Mouse (Mus musculus): ENCODE results near the gene Pde3a. TPM values are rescaled to one million over a fixed set of nuclear protein-coding genes. Genes with fewer than 3 reads are reported as not detected.

Gene Pde3a
- polyA plus RNA-seq, 1 experiment = 0.25 TPM

- no peaks in the 10 kb centered on the region for H3K27me3 ChIP-seq (ENCODE audit: control insufficient read depth, insufficient read depth, low read length)
- no peak overlapping the region for H3K4me3 ChIP-seq (ENCODE audit: control insufficient read depth, low read depth, low read length)
- no peaks in the 10 kb centered on the region for H3K4me1 ChIP-seq (ENCODE audit: control insufficient read depth, insufficient read depth, low read length)
- no peaks in the 10 kb centered on the region for H3K36me3 ChIP-seq (ENCODE audit: control insufficient read depth, insufficient read depth, low read length)
- TF ChIP-seq POLR2A (IDR thresholded peaks at IDR 0.05; ENCODE audit: control insufficient read depth, low read depth, low read length) (no peak), CTCF (IDR thresholded peaks at IDR 0.05; ENCODE audit: control insufficient read depth, insufficient read depth, insufficient replicate concordance, low read depth, low read length) (no peak)
- H3K27ac ChIP-seq (ENCODE audit: control insufficient read depth, insufficient read depth, low read depth, low read length) = no peak overlapping the region
These were observed 79.0 kb downstream of the Pde3a start for GRCm38 (mm10) chr6:141328071-141328470.

DNA sequence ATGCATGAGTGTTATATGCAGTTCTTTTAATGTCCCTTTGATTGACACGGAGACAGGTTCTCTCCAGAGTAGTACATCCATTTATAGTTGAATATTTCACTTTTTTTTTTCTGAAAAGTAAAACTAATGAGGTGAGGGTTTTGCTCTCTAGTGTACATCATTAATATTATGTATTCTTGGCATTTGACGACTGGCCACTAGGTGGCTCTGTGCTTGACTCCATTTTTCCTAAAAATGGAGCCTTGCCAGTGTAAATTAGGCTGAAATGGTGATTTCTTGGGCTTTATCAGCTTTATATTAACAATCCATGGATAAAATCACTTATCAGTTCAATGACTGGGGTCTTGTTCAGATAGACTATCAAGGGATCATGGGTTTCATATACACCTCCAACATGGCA, 82.4 kb downstream of the Pde3a start:
- Histone ChIP-seq H3K36me3 (ENCODE audit: control insufficient read depth, insufficient read depth, low read length) (no peaks in the 10 kb centered on the region), H3K4me3 (ENCODE audit: control insufficient read depth, low read depth, low read length) (no peak overlapping the region), H3K27me3 (ENCODE audit: control insufficient read depth, insufficient read depth, low read length) (no peaks in the 10 kb centered on the region), H3K4me1 (ENCODE audit: control insufficient read depth, insufficient read depth, low read length) (no peaks in the 10 kb centered on the region), H3K27ac (ENCODE audit: control insufficient read depth, insufficient read depth, low read depth, low read length) (no peak overlapping the region)
- TF ChIP-seq POLR2A (IDR thresholded peaks at IDR 0.05; ENCODE audit: control insufficient read depth, low read depth, low read length) (no peak), CTCF (IDR thresholded peaks at IDR 0.05; ENCODE audit: control insufficient read depth, insufficient read depth, insufficient replicate concordance, low read depth, low read length) (no peak)

GRCm38 (mm10) chr6:141332613-141333165, 83.6 kb downstream of the Pde3a start:
- H3K4me3 ChIP-seq (ENCODE audit: control insufficient read depth, low read depth, low read length) = no peak overlapping the region
- no peak overlapping the region for H3K27ac ChIP-seq (ENCODE audit: control insufficient read depth, insufficient read depth, low read depth, low read length)
- TF ChIP-seq CTCF (IDR thresholded peaks at IDR 0.05; ENCODE audit: control insufficient read depth, insufficient read depth, insufficient replicate concordance, low read depth, low read length) = no peak
- TF ChIP-seq POLR2A (IDR thresholded peaks at IDR 0.05; ENCODE audit: control insufficient read depth, low read depth, low read length) = no peak
- H3K4me1 ChIP-seq (ENCODE audit: control insufficient read depth, insufficient read depth, low read length) = no peaks in the 10 kb centered on the region
- H3K36me3 ChIP-seq (ENCODE audit: control insufficient read depth, insufficient read depth, low read length) = no peaks in the 10 kb centered on the region
- no peaks in the 10 kb centered on the region for H3K27me3 ChIP-seq (ENCODE audit: control insufficient read depth, insufficient read depth, low read length)

DNA sequence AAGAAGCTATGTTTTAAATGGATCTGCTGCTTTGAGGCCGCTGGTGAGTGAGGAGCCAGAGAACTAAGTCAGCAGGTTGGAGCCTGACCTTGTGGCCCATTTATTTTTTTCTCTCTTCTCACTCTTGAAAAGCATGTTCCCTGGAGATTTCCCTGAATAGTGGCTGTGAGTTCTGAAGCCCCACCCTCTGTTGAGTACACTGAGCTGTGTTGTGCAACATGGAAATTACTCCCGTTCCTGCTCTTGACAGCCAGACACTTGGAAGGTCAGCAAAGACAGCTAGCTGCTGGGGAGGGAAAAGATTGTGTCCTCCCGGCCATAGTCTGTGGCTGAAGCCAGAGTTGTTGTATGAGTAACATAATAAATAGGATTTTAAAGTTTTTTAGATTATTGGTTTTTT, 84.2 kb downstream of the Pde3a start:
- Histone ChIP-seq H3K27ac (ENCODE audit: control insufficient read depth, insufficient read depth, low read depth, low read length) (no peak overlapping the region), H3K27me3 (ENCODE audit: control insufficient read depth, insufficient read depth, low read length) (no peaks in the 10 kb centered on the region), H3K4me3 (ENCODE audit: control insufficient read depth, low read depth, low read length) (no peak overlapping the region), H3K4me1 (ENCODE audit: control insufficient read depth, insufficient read depth, low read length) (peaks cover 2% of the 10 kb centered on the region; the same call in 1 of the 2 replicates), H3K36me3 (ENCODE audit: control insufficient read depth, insufficient read depth, low read length) (no peaks in the 10 kb centered on the region)
- TF ChIP-seq POLR2A (IDR thresholded peaks at IDR 0.05; ENCODE audit: control insufficient read depth, low read depth, low read length) = no peak
- no peak for TF ChIP-seq CTCF (IDR thresholded peaks at IDR 0.05; ENCODE audit: control insufficient read depth, insufficient read depth, insufficient replicate concordance, low read depth, low read length)

- no peak for TF ChIP-seq CTCF (IDR thresholded peaks at IDR 0.05; ENCODE audit: control insufficient read depth, insufficient read depth, insufficient replicate concordance, low read depth, low read length)
- no peak for TF ChIP-seq POLR2A (IDR thresholded peaks at IDR 0.05; ENCODE audit: control insufficient read depth, low read depth, low read length)
- H3K36me3 ChIP-seq (ENCODE audit: control insufficient read depth, insufficient read depth, low read length) = no peaks in the 10 kb centered on the region
- no peak overlapping the region for H3K4me3 ChIP-seq (ENCODE audit: control insufficient read depth, low read depth, low read length)
- H3K27ac ChIP-seq (ENCODE audit: control insufficient read depth, insufficient read depth, low read depth, low read length) = no peak overlapping the region
- no peaks in the 10 kb centered on the region for H3K27me3 ChIP-seq (ENCODE audit: control insufficient read depth, insufficient read depth, low read length)
- peaks cover 2% of the 10 kb centered on the region; the same call in 1 of the 2 replicates for H3K4me1 ChIP-seq (ENCODE audit: control insufficient read depth, insufficient read depth, low read length)
These were observed 86.8 kb downstream of the Pde3a start for GRCm38 (mm10) chr6:141335878-141336277.

DNA sequence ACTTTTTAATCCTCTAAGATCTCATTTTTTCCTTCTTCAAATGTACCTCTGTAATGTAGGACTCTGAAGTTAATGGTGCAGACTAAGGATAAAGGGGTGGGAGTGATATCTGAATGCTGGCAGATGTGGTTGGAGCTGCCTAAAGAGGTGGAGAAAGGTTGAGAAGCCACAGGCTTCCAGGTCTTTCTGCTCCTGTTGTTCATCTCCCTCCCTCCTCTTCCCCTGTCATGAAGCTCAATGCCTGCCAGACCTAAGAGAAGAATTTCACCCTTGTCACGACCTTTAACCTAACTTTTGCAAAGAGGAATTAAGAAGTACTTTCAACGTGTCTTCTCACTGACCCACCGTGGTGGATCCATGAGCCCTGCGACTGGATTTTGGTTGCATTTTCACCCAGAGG, 87.4 kb downstream of the Pde3a start:
- no peaks in the 10 kb centered on the region for H3K27me3 ChIP-seq (ENCODE audit: control insufficient read depth, insufficient read depth, low read length)
- TF ChIP-seq POLR2A (IDR thresholded peaks at IDR 0.05; ENCODE audit: control insufficient read depth, low read depth, low read length) (no peak), CTCF (IDR thresholded peaks at IDR 0.05; ENCODE audit: control insufficient read depth, insufficient read depth, insufficient replicate concordance, low read depth, low read length) (no peak)
- peaks cover 2% of the 10 kb centered on the region; the same call in 1 of the 2 replicates for H3K4me1 ChIP-seq (ENCODE audit: control insufficient read depth, insufficient read depth, low read length)
- no peak overlapping the region for H3K27ac ChIP-seq (ENCODE audit: control insufficient read depth, insufficient read depth, low read depth, low read length)
- no peak overlapping the region for H3K4me3 ChIP-seq (ENCODE audit: control insufficient read depth, low read depth, low read length)
- H3K36me3 ChIP-seq (ENCODE audit: control insufficient read depth, insufficient read depth, low read length) = no peaks in the 10 kb centered on the region

- peak; percentile 80; the same call in 1 of the 2 replicates for TF ChIP-seq CTCF (IDR thresholded peaks at IDR 0.05; ENCODE audit: control insufficient read depth, insufficient read depth, insufficient replicate concordance, low read depth, low read length)
- no peak for TF ChIP-seq POLR2A (IDR thresholded peaks at IDR 0.05; ENCODE audit: control insufficient read depth, low read depth, low read length)
- Histone ChIP-seq H3K36me3 (ENCODE audit: control insufficient read depth, insufficient read depth, low read length) (no peaks in the 10 kb centered on the region), H3K4me1 (ENCODE audit: control insufficient read depth, insufficient read depth, low read length) (peaks cover 2% of the 10 kb centered on the region; the same call in 1 of the 2 replicates), H3K4me3 (ENCODE audit: control insufficient read depth, low read depth, low read length) (no peak overlapping the region), H3K27ac (ENCODE audit: control insufficient read depth, insufficient read depth, low read depth, low read length) (no peak overlapping the region; the same call in 1 of the 2 replicates), H3K27me3 (ENCODE audit: control insufficient read depth, insufficient read depth, low read length) (no peaks in the 10 kb centered on the region)
These were observed 88.6 kb downstream of the Pde3a start for GRCm38 (mm10) chr6:141337673-141338072.

All from testis, adult 2 months (tissue).